Mouse (Mus musculus) CD4-positive, CD25-positive, alpha-beta regulatory T cell (primary cell): ENCODE data around the gene Prima1. TPM values are rescaled to one million over a fixed set of nuclear protein-coding genes. Genes with fewer than 3 reads are reported as not detected.

Experiments used
- polyA plus RNA-seq: library from polyadenylated mRNA; unstranded; fragments of 100-300 nt; shearing (Covaris generic); gene quantifications from one replicate; pipeline ENCODE4 v1.2.1, GENCODE M21; 2017

Gene Prima1
- polyA plus RNA-seq, result not detected

GRCm38 (mm10) chr12:103242083-103242581, at the start of gene Prima1:
Gene Prima1, minus strand, starts transcription at chr12:103242150.

Other genes starting within 250 kb of the Prima1 start
- not detected for gene Fam181a, start 68.8 kb upstream of the Prima1 start, polyA plus RNA-seq
- gene Asb2, start 113.9 kb upstream of the Prima1 start, polyA plus RNA-seq, result 16.8 TPM
- 1.8 TPM for gene Otub2, start 146.5 kb upstream of the Prima1 start, polyA plus RNA-seq
- gene 9330161L09Rik, start 165.7 kb upstream of the Prima1 start, polyA plus RNA-seq, result 1.3 TPM
- 184 TPM for gene Ddx24, start 183.7 kb upstream of the Prima1 start, polyA plus RNA-seq
- 375 TPM for gene Ifi27, start 192.1 kb upstream of the Prima1 start, polyA plus RNA-seq
- 1,287 TPM for gene Ifi27l2a, start 201.5 kb upstream of the Prima1 start, polyA plus RNA-seq
- not detected for gene Ifi27l2b, start 215.1 kb upstream of the Prima1 start, polyA plus RNA-seq